Mouse (Mus musculus): Measurements from ENCODE around the gene Stpg1. TPM values are rescaled to one million over a fixed set of nuclear protein-coding genes. Genes with fewer than 3 reads are reported as not detected.

The Stpg1 gene
- polyA plus RNA-seq, 1 experiment from 2014 or later = 1.3 TPM

DNA sequence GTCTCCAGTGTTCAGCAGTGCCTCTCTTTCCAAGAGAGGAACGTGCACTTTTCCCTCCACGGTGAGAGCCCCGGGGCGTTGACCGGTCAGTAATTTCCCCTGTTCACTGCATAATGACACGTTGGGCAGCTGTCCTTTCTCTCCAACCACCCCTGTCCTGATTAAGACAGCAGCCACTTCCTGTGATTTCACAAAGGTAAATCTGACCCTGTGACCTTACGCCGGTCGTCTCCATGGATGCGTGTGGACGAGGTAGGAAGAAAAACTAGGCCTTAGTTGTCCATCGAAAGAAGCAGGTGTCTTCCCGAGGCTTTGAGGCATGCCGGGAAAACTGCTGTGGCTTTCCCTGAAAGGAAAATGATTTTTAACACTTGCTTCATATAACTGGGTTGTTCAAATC is 20.3 kb downstream of the Stpg1 start:
- no peak overlapping the region for H3K27ac ChIP-seq
- H3K9ac ChIP-seq (replicated peaks) = no peak overlapping the region
- 67% methylated on average over 14 of the region's 14 CpGs for WGBS
- no peaks in the 10 kb centered on the region for H3K4me1 ChIP-seq (replicated peaks)
- H3K27me3 ChIP-seq = peaks cover 4% of the 10 kb centered on the region
- no peak for ATAC-seq
- H3K36me3 ChIP-seq = no peaks in the 10 kb centered on the region
- no peak overlapping the region for H3K4me2 ChIP-seq (replicated peaks)
- no peak overlapping the region for H3K4me3 ChIP-seq (replicated peaks)
- no peaks in the 10 kb centered on the region; the same call in 1 of the 2 replicates for H3K9me3 ChIP-seq

GRCm38 (mm10) chr4:135516351-135517316 is 22.0 kb downstream of the Stpg1 start:
- Histone ChIP-seq H3K36me3 (no peaks in the 10 kb centered on the region), H3K27ac (no peak overlapping the region)

DNA sequence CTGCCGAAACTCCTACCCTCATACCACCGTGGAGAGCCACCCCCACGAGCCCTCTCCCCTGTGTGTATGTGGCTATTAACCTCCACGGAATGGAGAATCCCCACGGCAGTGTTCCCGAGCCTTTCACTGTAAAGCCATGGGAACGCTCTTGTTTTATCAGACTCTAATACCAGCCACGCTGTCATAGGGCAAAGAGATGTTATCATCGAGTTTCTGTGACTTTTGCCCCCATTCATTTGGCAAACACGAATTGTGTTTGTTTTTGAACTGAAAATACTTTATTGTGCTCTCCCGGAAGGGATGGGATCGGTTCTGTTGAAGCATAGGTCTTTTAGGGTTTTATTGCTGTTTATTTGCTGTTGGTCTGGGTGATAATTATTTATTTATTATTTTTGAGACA is 23.5 kb downstream of the Stpg1 start:
- H3K27ac ChIP-seq = no peak overlapping the region
- WGBS = 81% methylated on average over 12 of the region's 12 CpGs
- peaks cover 22% of the 10 kb centered on the region for H3K27me3 ChIP-seq
- no peaks in the 10 kb centered on the region; the same call in 1 of the 2 replicates for H3K9me3 ChIP-seq
- H3K36me3 ChIP-seq = no peaks in the 10 kb centered on the region
- no peak for ATAC-seq
- no peaks in the 10 kb centered on the region for H3K4me1 ChIP-seq (replicated peaks)
- H3K4me2 ChIP-seq (replicated peaks) = no peak overlapping the region
- no peak overlapping the region for H3K4me3 ChIP-seq (replicated peaks)
- no peak overlapping the region for H3K9ac ChIP-seq (replicated peaks)

More at GRCm38 (mm10) chr4:135516351-135517316, 22.0 kb downstream of the Stpg1 start:
- WGBS = 55% methylated on average over 15 of the region's 15 CpGs
- H3K9me3 ChIP-seq = no peaks in the 10 kb centered on the region; the same call in 1 of the 2 replicates
- H3K4me1 ChIP-seq (replicated peaks) = no peaks in the 10 kb centered on the region
- no peak overlapping the region for H3K9ac ChIP-seq (replicated peaks)
- peaks cover 15% of the 10 kb centered on the region for H3K27me3 ChIP-seq
- no peak for ATAC-seq
- no peak overlapping the region for H3K4me2 ChIP-seq (replicated peaks)
- H3K4me3 ChIP-seq (replicated peaks) = no peak overlapping the region

- no peaks in the 10 kb centered on the region for H3K36me3 ChIP-seq
- WGBS = 81% methylated on average over 9 of the region's 9 CpGs
- peaks cover 17% of the 10 kb centered on the region for H3K4me1 ChIP-seq (replicated peaks)
- ATAC-seq = no peak
- no peaks in the 10 kb centered on the region; the same call in 1 of the 2 replicates for H3K9me3 ChIP-seq
- no peak overlapping the region for H3K9ac ChIP-seq (replicated peaks)
- H3K4me3 ChIP-seq (replicated peaks) = no peak overlapping the region
- no peak overlapping the region for H3K27ac ChIP-seq
- H3K4me2 ChIP-seq (replicated peaks) = no peak overlapping the region
- peaks cover 27% of the 10 kb centered on the region for H3K27me3 ChIP-seq
Measured at GRCm38 (mm10) chr4:135520421-135520820, 25.8 kb downstream of the Stpg1 start.

DNA sequence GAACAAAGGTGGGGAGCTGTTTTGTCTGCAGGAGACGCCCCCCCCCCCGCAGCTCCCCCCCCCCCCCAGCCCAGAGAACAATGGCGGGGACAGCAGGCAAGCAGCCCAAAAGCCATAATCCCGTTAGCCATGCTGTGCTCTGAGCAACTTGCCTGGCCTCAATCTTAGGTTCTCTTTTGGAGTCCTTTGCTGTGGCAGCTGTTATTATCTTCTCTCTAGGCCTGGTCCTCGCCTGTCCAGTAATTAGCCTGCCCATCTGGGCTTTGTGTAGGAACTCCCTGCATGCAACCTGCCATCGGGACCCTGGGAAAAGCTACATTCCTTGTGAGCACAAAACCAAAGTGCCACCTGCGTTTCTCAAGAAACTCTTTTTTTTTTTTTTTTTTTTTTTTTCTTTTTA is 29.3 kb downstream of the Stpg1 start:
- H3K36me3 ChIP-seq = no peaks in the 10 kb centered on the region
- no peaks in the 10 kb centered on the region for H3K9me3 ChIP-seq
- peak overlapping the region; percentile 46 for H3K27ac ChIP-seq
- 6% methylated on average over 4 of the region's 7 CpGs for WGBS
- peak; percentile 78 for ATAC-seq
- peaks cover 35% of the 10 kb centered on the region for H3K4me1 ChIP-seq (replicated peaks)
- no peak overlapping the region for H3K4me2 ChIP-seq (replicated peaks)
- peaks cover 38% of the 10 kb centered on the region for H3K27me3 ChIP-seq
- H3K9ac ChIP-seq (replicated peaks) = no peak overlapping the region
- H3K4me3 ChIP-seq (replicated peaks) = no peak overlapping the region

DNA sequence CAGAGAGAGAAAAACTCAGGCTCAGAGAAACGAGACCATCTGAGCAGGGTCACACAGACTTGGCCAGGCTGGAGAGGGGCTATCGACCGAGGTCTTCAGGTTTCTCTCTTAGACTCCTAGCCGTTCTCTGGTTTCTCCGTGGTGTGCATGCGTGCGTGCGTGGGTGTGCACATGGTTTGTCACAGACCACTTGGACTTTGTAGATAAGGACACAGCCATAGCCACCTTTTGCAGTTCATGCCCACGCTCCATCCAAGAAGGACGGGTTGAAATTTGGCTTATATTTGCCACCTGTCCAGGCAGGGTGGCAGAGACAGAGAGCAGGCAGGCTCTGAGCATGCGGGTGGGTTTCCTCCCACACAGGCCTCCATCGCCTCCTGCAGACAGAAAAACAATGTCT is 30.5 kb downstream of the Stpg1 start:
- H3K27ac ChIP-seq = peak overlapping the region; percentile 32
- no peak overlapping the region for H3K4me3 ChIP-seq (replicated peaks)
- no peaks in the 10 kb centered on the region for H3K36me3 ChIP-seq
- peaks cover 35% of the 10 kb centered on the region for H3K4me1 ChIP-seq (replicated peaks)
- H3K27me3 ChIP-seq = peaks cover 39% of the 10 kb centered on the region
- H3K4me2 ChIP-seq (replicated peaks) = no peak overlapping the region; the same call in 1 of the 2 replicates
- no peaks in the 10 kb centered on the region for H3K9me3 ChIP-seq
- WGBS = 60% methylated on average over 12 of the region's 12 CpGs
- no peak for ATAC-seq
- H3K9ac ChIP-seq (replicated peaks) = no peak overlapping the region

- H3K36me3 ChIP-seq = no peaks in the 10 kb centered on the region
- peak overlapping the region; percentile 32 for H3K4me2 ChIP-seq (replicated peaks)
- WGBS = 4% methylated on average over 14 of the region's 14 CpGs
- H3K27ac ChIP-seq = peak overlapping the region; percentile 32
- no peak overlapping the region for H3K4me3 ChIP-seq (replicated peaks)
- H3K9ac ChIP-seq (replicated peaks) = peak overlapping the region; percentile 28; the same call in 1 of the 2 replicates
- peak; percentile 89 for ATAC-seq
- H3K9me3 ChIP-seq = 0 out of 2 replicates have a peak, but pooled peaks cover 7% of the 10 kb centered on the region
- H3K27me3 ChIP-seq = peaks cover 29% of the 10 kb centered on the region
- H3K4me1 ChIP-seq (replicated peaks) = peaks cover 35% of the 10 kb centered on the region
Measured at GRCm38 (mm10) chr4:135526039-135526710, 31.6 kb downstream of the Stpg1 start.

DNA sequence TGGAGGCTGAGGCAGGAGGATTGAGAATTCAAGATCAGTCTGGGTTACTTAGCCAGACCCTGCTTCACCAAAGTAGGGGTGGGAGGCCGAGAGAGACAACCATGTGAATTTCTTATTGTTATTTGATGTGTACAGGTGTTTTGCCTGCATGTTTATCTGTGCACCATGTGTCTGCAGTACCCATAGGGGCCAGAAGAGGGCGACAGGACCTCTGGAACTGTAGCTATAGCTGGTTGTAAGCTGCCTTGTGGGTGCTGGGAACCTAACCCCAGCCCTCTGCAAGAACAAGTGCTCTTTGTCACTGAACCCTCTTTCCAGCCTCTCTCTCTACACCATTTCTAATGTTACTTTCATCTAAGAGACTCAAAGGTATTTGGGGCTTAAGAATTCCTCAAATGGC is 35.7 kb downstream of the Stpg1 start:
- no peak for ATAC-seq
- 66% methylated on average over 2 of the region's 2 CpGs for WGBS

DNA sequence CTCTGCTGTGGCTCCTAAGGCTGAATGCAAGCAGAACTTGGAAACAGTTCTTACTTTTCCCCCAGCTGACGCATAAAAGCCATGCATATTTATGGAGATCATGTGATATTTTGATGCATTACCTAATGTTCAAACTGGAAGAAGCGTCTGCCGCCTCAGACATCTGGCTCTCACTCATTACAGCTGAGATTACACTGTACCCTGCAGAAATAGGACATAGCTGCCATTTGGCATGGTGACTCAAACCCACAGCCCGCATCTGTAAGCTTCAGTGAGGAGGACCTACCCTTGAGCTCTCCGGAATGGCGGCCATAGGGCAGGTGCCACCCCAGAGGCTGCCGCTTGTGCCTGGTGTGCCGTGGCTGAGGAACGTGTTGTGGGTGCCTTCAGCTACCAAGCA is 36.6 kb downstream of the Stpg1 start:
- Histone ChIP-seq H3K9ac (replicated peaks) (no peak overlapping the region), H3K27ac (no peak overlapping the region), H3K4me3 (replicated peaks) (no peak overlapping the region), H3K4me2 (replicated peaks) (no peak overlapping the region), H3K36me3 (no peaks in the 10 kb centered on the region), H3K27me3 (0 out of 2 replicates have a peak, but pooled peaks cover 7% of the 10 kb centered on the region), H3K4me1 (replicated peaks) (peaks cover 15% of the 10 kb centered on the region), H3K9me3 (0 out of 2 replicates have a peak, but pooled peaks cover 7% of the 10 kb centered on the region)
- ATAC-seq = no peak
- WGBS = 85% methylated on average over 9 of the region's 9 CpGs

More for the DNA sequence above, 35.7 kb downstream of the Stpg1 start:
- H3K9ac ChIP-seq (replicated peaks) = no peak overlapping the region
- peaks cover 25% of the 10 kb centered on the region for H3K4me1 ChIP-seq (replicated peaks)
- H3K4me2 ChIP-seq (replicated peaks) = no peak overlapping the region
- H3K4me3 ChIP-seq (replicated peaks) = no peak overlapping the region
- 0 out of 2 replicates have a peak, but pooled peaks cover 7% of the 10 kb centered on the region for H3K9me3 ChIP-seq
- no peaks in the 10 kb centered on the region for H3K36me3 ChIP-seq
- H3K27ac ChIP-seq = no peak overlapping the region
- peaks cover 15% of the 10 kb centered on the region for H3K27me3 ChIP-seq

- Histone ChIP-seq H3K9me3 (0 out of 2 replicates have a peak, but pooled peaks cover 7% of the 10 kb centered on the region), H3K4me1 (replicated peaks) (peaks cover 8% of the 10 kb centered on the region; the same call in 1 of the 2 replicates), H3K36me3 (no peaks in the 10 kb centered on the region), H3K27me3 (0 out of 2 replicates have a peak, but pooled peaks cover 7% of the 10 kb centered on the region), H3K4me2 (replicated peaks) (no peak overlapping the region), H3K9ac (replicated peaks) (no peak overlapping the region), H3K27ac (no peak overlapping the region), H3K4me3 (replicated peaks) (no peak overlapping the region)
- ATAC-seq = no peak
- 50% methylated on average over 9 of the region's 9 CpGs for WGBS
Measured at GRCm38 (mm10) chr4:135531771-135532613, 37.4 kb downstream of the Stpg1 start.

DNA sequence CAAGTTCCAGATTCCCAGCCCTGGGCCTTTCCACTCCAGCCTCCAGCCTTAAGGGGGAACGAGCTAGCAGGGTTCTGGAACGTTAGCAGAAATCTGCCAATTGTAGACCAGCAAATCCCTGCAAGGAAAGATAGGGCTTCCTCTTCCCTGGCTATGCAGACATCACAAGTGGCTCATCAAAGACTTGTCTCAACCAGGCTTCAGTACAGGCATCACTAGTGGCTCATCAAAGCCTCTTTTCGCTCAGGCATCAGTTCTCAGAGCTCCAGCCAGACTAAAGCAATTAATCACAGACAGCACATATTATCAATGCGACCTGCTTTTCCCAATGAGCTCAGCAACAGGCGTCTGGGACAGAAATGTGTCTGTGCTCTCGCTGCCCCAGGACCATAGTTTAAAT is 38.4 kb downstream of the Stpg1 start:
- H3K4me1 ChIP-seq (replicated peaks) = 0 out of 2 replicates have a peak, but pooled peaks cover 5% of the 10 kb centered on the region
- H3K4me2 ChIP-seq (replicated peaks) = no peak overlapping the region
- H3K9ac ChIP-seq (replicated peaks) = no peak overlapping the region
- H3K27ac ChIP-seq = no peak overlapping the region
- H3K27me3 ChIP-seq = 0 out of 2 replicates have a peak, but pooled peaks cover 7% of the 10 kb centered on the region
- no peaks in the 10 kb centered on the region for H3K36me3 ChIP-seq
- WGBS = 77% methylated on average over 6 of the region's 6 CpGs
- H3K9me3 ChIP-seq = 0 out of 2 replicates have a peak, but pooled peaks cover 7% of the 10 kb centered on the region
- no peak for ATAC-seq
- no peak overlapping the region for H3K4me3 ChIP-seq (replicated peaks)

Measured in midbrain, embryonic 13.5 days (tissue).